Mouse (Mus musculus) cerebellum, postnatal 4 days (tissue): ENCODE measurements around the gene Morn1.

ENCODE experiments used
- DNase-seq, 2 experiments: peaks; one replicate each; pipeline ENCODE4 v3.0.0; 2022; ENCODE audit warnings: low spot score in 2 of 2, mixed read lengths in 1 of 2

The Morn1 gene

GRCm38 (mm10) chr4:155086108-155087024, at the start of gene Morn1, which contains the start of gene Rer1:
Gene Morn1 (plus strand): TSS chr4:155086577.
Gene Rer1 (minus strand): TSS chr4:155086382.
- peak; percentile 100 for DNase-seq

GRCm38 (mm10) chr4:155040197-155040596, 46.2 kb upstream of the Morn1 start:
- DNase-seq = no peak

- DNase-seq = no peak
Measured at GRCm38 (mm10) chr4:155040696-155041095, 45.7 kb upstream of the Morn1 start.

GRCm38 (mm10) chr4:155042606-155043288, 43.6 kb upstream of the Morn1 start:
- DNase-seq = no peak

GRCm38 (mm10) chr4:155043289-155043625, 43.1 kb upstream of the Morn1 start:
- no peak for DNase-seq

- no peak for DNase-seq
Measured at GRCm38 (mm10) chr4:155046636-155047035, 39.7 kb upstream of the Morn1 start.

GRCm38 (mm10) chr4:155050116-155050515, 36.3 kb upstream of the Morn1 start:
- DNase-seq = no peak

- DNase-seq = no peak
Measured at GRCm38 (mm10) chr4:155056724-155057123, 29.7 kb upstream of the Morn1 start, which contains the start of gene Plch2. Gene Plch2 (minus strand): TSS chr4:155056784.

- DNase-seq = no peak
Measured at GRCm38 (mm10) chr4:155058325-155058724, 28.1 kb upstream of the Morn1 start.

- DNase-seq = no peak
Measured at GRCm38 (mm10) chr4:155063895-155064294, 22.5 kb upstream of the Morn1 start.

- DNase-seq = no peak
Measured at GRCm38 (mm10) chr4:155064474-155064873, 21.9 kb upstream of the Morn1 start.

- DNase-seq = peak; percentile 91 to 92
Measured at GRCm38 (mm10) chr4:155065970-155066833, 20.2 kb upstream of the Morn1 start.

GRCm38 (mm10) chr4:155066834-155067522, 19.4 kb upstream of the Morn1 start, which contains the start of gene Pex10:
Gene Pex10 (plus strand): TSS chr4:155067016.
- peak; percentile 93 to 96 for DNase-seq

GRCm38 (mm10) chr4:155068357-155068972, 17.9 kb upstream of the Morn1 start:
- no peak for DNase-seq

GRCm38 (mm10) chr4:155069191-155069590, 17.2 kb upstream of the Morn1 start:
- DNase-seq = no peak

- no peak for DNase-seq
Measured at GRCm38 (mm10) chr4:155070199-155070598, 16.2 kb upstream of the Morn1 start.

- DNase-seq = no peak
Measured at GRCm38 (mm10) chr4:155070921-155071320, 15.5 kb upstream of the Morn1 start.

- no peak for DNase-seq
Measured at GRCm38 (mm10) chr4:155074418-155074817, 12.0 kb upstream of the Morn1 start.

- DNase-seq = no peak
Measured at GRCm38 (mm10) chr4:155075137-155075536, 11.2 kb upstream of the Morn1 start.

- no peak for DNase-seq
Measured at GRCm38 (mm10) chr4:155075813-155076212, 10.6 kb upstream of the Morn1 start.

GRCm38 (mm10) chr4:155076677-155077076, 9.7 kb upstream of the Morn1 start:
- DNase-seq = no peak
